Mouse (Mus musculus) G1E (cell line): Measurements from ENCODE around the gene Zfyve27. TPM values are rescaled to one million over a fixed set of nuclear protein-coding genes. Genes with fewer than 3 reads are reported as not detected.

Experiments
- ATAC-seq: 2 replicates; pipeline ENCODE4 v1.8.0; 2016; ENCODE audit warnings: mild to moderate bottlenecking; ENCODE audit not compliant: insufficient number of reproducible peaks, poor library complexity, low FRiP score, severe bottlenecking; ENCODE audit errors: extremely low read depth
- DNase-seq: peaks from one replicate; pipeline ENCODE4 v3.0.0; 2012; ENCODE audit warnings: low spot score
- H3K27me3 ChIP-seq: 2 replicates; pipeline ENCODE4 v1.6.1; 2012; ENCODE audit warnings: mild to moderate bottlenecking, low read length, inconsistent platforms; ENCODE audit not compliant: insufficient read depth
- H3K36me3 ChIP-seq: replicated peaks from 2 replicates; pipeline ENCODE3; 2012; ENCODE audit warnings: mild to moderate bottlenecking, inconsistent platforms
- H3K4me1 ChIP-seq: 2 replicates; pipeline ENCODE4 v1.6.1; 2012; ENCODE audit warnings: low read depth, low read length, inconsistent platforms, mixed read lengths; ENCODE audit not compliant: insufficient read depth
- H3K4me3 ChIP-seq: 2 replicates; pipeline ENCODE4 v1.5.1; 2012; ENCODE audit warnings: low read depth, mild to moderate bottlenecking, inconsistent platforms, low read length, moderate library complexity, mixed read lengths
- H3K9me3 ChIP-seq: replicated peaks from 2 replicates; pipeline ENCODE4 v1.6.1; 2012; ENCODE audit warnings: inconsistent platforms
- CTCF ChIP-seq: IDR thresholded peaks from 2 replicates; pipeline ENCODE4 v1.5.1; 2012; ENCODE audit warnings: low read depth, low read length, inconsistent platforms, mixed read lengths
- GATA1 ChIP-seq: IDR thresholded peaks from 2 replicates; pipeline ENCODE4 v1.6.1; 2012; ENCODE audit warnings: borderline replicate concordance, low read length, inconsistent platforms, mixed read lengths
- GATA2 ChIP-seq: IDR thresholded peaks from 2 replicates; pipeline ENCODE4 v1.6.1; 2012; ENCODE audit warnings: low read depth, low read length, inconsistent platforms, borderline replicate concordance
- POLR2AphosphoS5 ChIP-seq: IDR thresholded peaks from 2 replicates; pipeline ENCODE4 v1.6.1; 2012; ENCODE audit warnings: low read depth, low read length, inconsistent platforms; ENCODE audit not compliant: insufficient replicate concordance
- TAL1 ChIP-seq: conservative IDR thresholded peaks from 2 replicates; pipeline ENCODE4 v1.6.1; 2012; ENCODE audit warnings: low read depth, low read length, inconsistent platforms, mixed read lengths
- polyA plus RNA-seq: library from polyadenylated mRNA; stranded (reverse); fragments of >175 nt; gene quantifications from 2 replicates; pipeline ENCODE4 v1.2.3, GENCODE M21; 2012
- total RNA-seq, 2 experiments: library from RNA; stranded (forward) in 1 of 2; stranded (reverse) in 1 of 2; fragments of 200-1000 nt in 1 of 2; fragments of >200 nt in 1 of 2; fragmentation: Nextera tagmentation in 1 of 2; gene quantifications; 2 replicates each; pipeline ENCODE4 v1.2.3; 2014 to 2017

Gene Zfyve27
- total and polyA plus RNA-seq, 3 experiments: 12.9 to 17.6 (median 16.9) TPM

DNA sequence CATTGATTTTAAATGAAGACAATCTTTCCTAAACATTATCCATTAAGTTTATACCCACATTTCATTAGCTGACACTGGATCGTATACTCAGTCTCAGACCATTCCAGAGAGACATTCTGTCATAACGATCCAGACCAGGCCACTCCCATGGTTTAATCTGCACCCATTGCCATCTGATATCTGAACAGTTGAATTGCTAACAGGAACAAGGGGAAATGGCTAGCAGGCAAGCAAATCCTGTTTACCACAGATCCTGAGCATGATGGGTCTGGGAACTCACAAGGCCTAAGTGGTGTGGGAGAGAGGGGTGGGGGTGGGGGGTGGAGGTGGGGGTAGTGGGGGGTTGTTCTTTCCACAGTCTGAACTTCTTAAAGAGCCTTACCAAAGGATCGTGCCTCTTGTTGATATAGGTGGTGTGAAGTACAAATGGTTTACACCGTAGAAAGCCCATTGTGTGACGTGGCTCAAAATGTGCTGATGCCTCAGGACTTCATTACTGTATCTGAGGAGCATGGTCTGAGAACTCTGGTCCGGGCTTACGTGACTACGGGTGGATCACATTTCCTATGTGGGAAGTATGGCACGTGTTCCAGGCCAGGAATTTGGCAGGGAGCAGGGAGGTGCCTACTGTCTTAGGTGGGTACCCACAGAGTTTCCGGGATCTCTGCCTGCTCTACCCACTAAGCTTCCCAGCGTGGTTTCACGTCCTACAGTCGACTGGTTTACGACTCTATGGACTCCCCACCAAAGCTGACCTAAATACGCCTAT lies 25.1 kb upstream of the Zfyve27 start:
- peaks cover 9% of the 10 kb centered on the region; the same call in 1 of the 2 replicates for H3K27me3 ChIP-seq
- peaks cover 25% of the 10 kb centered on the region for H3K4me1 ChIP-seq
- ATAC-seq: no peak

DNA sequence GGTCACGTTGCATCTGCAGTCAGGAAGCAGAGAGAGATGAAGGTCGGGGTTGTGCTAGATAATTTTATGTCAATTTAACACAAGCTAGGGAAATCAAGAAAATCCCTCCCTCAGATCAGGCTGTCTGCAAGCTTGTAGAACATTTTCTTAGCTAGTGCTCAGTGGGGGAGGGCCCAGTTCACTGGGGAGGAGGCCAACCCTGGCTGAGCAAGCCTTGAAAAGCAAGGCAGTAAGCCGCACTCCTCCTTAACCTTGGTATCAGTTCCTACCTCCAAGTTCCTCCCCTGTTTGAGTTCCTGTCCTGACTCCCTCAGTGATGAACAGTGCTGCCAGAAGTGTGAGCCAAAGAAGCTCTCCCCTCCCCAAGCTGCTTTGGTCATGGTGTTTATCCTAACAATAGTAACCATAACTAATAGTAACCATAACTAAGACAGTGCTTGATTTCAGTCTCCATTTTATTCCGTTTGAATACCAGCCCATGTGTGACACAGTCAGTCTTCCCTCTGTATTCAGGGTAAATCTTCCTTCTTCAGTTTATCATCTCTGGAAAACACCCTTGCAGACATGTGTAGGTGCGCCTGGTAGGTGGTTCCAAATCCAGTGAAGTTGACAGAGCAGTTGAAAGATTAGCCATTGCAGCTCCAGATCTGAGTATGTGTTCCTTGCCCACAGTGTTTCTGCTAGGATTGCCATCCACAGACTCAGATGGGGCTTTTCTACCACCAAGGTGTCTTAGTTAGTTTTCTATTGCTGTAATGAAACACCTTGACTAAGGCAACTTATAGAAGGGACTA lies 23.8 kb upstream of the Zfyve27 start:
- ATAC-seq: no peak
- no peak for DNase-seq
- TF ChIP-seq GATA2: no peak
- TF ChIP-seq POLR2AphosphoS5: no peak
- no peak for TF ChIP-seq CTCF
- TF ChIP-seq GATA1: no peak
- TF ChIP-seq TAL1: no peak
- no peak overlapping the region for H3K4me3 ChIP-seq
- peaks cover 21% of the 10 kb centered on the region for H3K4me1 ChIP-seq
- H3K27me3 ChIP-seq: peaks cover 9% of the 10 kb centered on the region; the same call in 1 of the 2 replicates
- H3K36me3 ChIP-seq: no peaks in the 10 kb centered on the region
- H3K9me3 ChIP-seq: no peaks in the 10 kb centered on the region

More for the DNA sequence above, 25.1 kb upstream of the Zfyve27 start:
- no peak for DNase-seq
- H3K4me3 ChIP-seq: no peak overlapping the region
- TF ChIP-seq TAL1 (no peak), CTCF (no peak), POLR2AphosphoS5 (no peak), GATA1 (no peak), GATA2 (no peak)
- no peaks in the 10 kb centered on the region for H3K36me3 ChIP-seq
- H3K9me3 ChIP-seq: no peaks in the 10 kb centered on the region

- Histone ChIP-seq H3K4me1 (peaks cover 3% of the 10 kb centered on the region; the same call in 1 of the 2 replicates), H3K9me3 (peaks cover under 1% of the 10 kb centered on the region; the same call in 1 of the 2 replicates), H3K36me3 (no peaks in the 10 kb centered on the region), H3K4me3 (no peak overlapping the region), H3K27me3 (peaks cover 17% of the 10 kb centered on the region)
- ATAC-seq (no peak), DNase-seq (no peak)
- TF ChIP-seq CTCF: no peak
- TF ChIP-seq TAL1: no peak
- TF ChIP-seq GATA2: no peak
- TF ChIP-seq POLR2AphosphoS5: no peak
- no peak for TF ChIP-seq GATA1
Observed at GRCm38 (mm10) chr19:42141998-42142397, 21.8 kb upstream of the Zfyve27 start.

DNA sequence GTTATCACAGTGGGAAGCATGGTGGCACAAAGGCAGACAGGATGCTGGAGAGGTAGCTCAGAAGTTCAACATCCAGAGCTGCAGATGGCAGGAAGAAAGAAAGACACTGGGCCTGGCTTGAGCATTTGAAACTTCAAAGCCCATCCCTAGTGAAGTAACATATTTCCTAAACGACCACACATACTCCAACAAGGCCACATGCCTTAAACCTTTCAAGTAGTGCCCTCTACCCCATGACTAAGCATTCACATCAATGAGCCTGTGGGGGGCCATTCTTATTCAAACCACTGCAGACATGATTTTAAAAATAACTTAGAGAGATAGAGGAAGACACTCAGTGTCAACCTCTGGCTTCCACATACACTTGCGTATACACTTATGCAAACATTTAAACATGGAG lies 21.0 kb upstream of the Zfyve27 start:
- TF ChIP-seq CTCF (no peak), TAL1 (no peak), GATA2 (no peak), GATA1 (no peak), POLR2AphosphoS5 (no peak)
- no peaks in the 10 kb centered on the region; the same call in 1 of the 2 replicates for H3K4me1 ChIP-seq
- H3K27me3 ChIP-seq: peaks cover 22% of the 10 kb centered on the region
- ATAC-seq (no peak), DNase-seq (no peak)
- peaks cover 7% of the 10 kb centered on the region for H3K9me3 ChIP-seq
- no peak overlapping the region for H3K4me3 ChIP-seq
- H3K36me3 ChIP-seq: no peaks in the 10 kb centered on the region

DNA sequence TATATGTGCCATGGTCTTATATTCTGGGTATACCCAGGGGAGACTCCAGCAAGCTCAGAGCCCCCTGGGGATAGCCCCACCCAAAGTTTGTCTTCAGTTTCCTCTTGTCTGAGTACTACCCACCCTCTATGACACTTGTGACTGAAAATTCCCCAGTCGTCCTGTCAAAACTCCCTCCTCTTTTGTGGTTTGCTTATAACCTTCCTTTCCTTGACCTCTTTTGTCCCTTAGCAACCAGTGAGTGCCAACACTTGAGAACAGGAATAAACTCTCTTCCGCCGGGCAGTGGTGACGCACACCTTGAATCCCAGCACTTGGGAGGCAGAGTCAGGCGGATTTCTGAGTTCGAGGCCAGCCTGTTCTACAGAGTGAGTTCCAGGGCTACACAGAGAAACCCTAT lies 19.7 kb upstream of the Zfyve27 start:
- no peak for ATAC-seq
- H3K27me3 ChIP-seq: peaks cover 32% of the 10 kb centered on the region
- no peak for DNase-seq
- H3K36me3 ChIP-seq: no peaks in the 10 kb centered on the region
- peaks cover 14% of the 10 kb centered on the region for H3K9me3 ChIP-seq
- TF ChIP-seq GATA2: no peak
- no peak for TF ChIP-seq GATA1
- no peak for TF ChIP-seq TAL1
- no peak for TF ChIP-seq CTCF
- no peak for TF ChIP-seq POLR2AphosphoS5
- H3K4me3 ChIP-seq: no peak overlapping the region
- no peaks in the 10 kb centered on the region; the same call in 1 of the 2 replicates for H3K4me1 ChIP-seq

GRCm38 (mm10) chr19:42144541-42145167 lies 19.1 kb upstream of the Zfyve27 start:
- ATAC-seq (no peak), DNase-seq (peak; percentile 31)
- peaks cover 33% of the 10 kb centered on the region for H3K27me3 ChIP-seq
- no peak overlapping the region for H3K4me3 ChIP-seq
- peaks cover 14% of the 10 kb centered on the region for H3K9me3 ChIP-seq
- peaks cover 2% of the 10 kb centered on the region; the same call in 1 of the 2 replicates for H3K4me1 ChIP-seq
- TF ChIP-seq TAL1 (no peak), CTCF (peak; percentile 31; the same call in 1 of the 2 replicates), GATA1 (no peak), GATA2 (no peak), POLR2AphosphoS5 (no peak)
- no peaks in the 10 kb centered on the region for H3K36me3 ChIP-seq
